28 mouse cellular contexts compared by ENCODE assay signal in the genomic region with DNA sequence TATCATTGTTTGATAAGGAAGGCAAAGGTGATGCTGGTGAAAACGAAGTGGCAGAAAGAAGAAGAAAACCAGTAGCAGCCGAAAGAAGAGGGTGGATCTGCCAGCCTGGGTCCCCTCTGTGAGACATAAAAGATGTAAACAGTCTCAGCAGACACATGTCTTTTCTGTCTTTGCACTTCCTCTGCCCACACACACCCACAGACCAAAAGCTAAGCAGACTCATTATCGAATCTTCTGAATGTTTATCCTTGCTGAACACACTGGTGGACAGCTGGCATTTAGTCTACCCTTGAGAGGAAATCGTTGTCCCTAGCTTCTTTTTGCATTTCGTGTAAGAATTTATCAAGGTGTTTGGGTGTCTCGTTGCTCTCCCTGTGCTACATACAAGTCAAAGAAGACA.
DNase-seq lines count a peak whose midpoint lies in the region; TF ChIP-seq lines count a peak whose summit lies in the region.
"Had no signal": no experiment of that assay in that cellular context is flagged by ENCODE, and none has a peak within 500 bp of the region (broad histone marks: within the 10 kb centered on the region; RNA-seq: fewer than 3 reads in every experiment).

No protein-coding gene starts in this region.

- intact Hi-C loops in left cerebral cortex, adult 2 months (cut with DNase I), result no loop called here
- intact Hi-C loops in left cerebral cortex, postnatal 4 days (cut with DNase I), result no loop called here
- intact Hi-C loops in left cerebral cortex, postnatal 36 days (cut with DNase I), result no loop called here
- intact Hi-C loops in gastrocnemius, postnatal 36 days (cut with DNase I), result no loop called here

- H3K27ac ChIP-seq in left cerebral cortex, adult 2 months, result no peak overlapping the region
- H3K27ac ChIP-seq: embryonic facial prominence, embryonic 13.5 days; forebrain, embryonic 10.5 days; forebrain, embryonic 15.5 days; heart, embryonic 13.5 days; hindbrain, embryonic 14.5 days; layer of hippocampus, adult 2 months; limb, embryonic 10.5 days; limb, embryonic 15.5 days; liver, embryonic 13.5 days; midbrain, embryonic 12.5 days; neural tube, embryonic 13.5 days had no signal

- H3K4me3 ChIP-seq in left cerebral cortex, adult 2 months, result no peak overlapping the region
- H3K4me3 ChIP-seq: embryonic facial prominence, embryonic 13.5 days; forebrain, embryonic 10.5 days; forebrain, embryonic 15.5 days; heart, embryonic 13.5 days; layer of hippocampus, adult 2 months; limb, embryonic 10.5 days; limb, embryonic 15.5 days; liver, embryonic 13.5 days; megakaryocyte, embryonic 14.5 days; midbrain, embryonic 12.5 days; neural tube, embryonic 13.5 days had no signal

- DNase-seq in heart, adult 11 months, result peak; percentile 64
- no peak for DNase-seq in heart, adult 18-20 months
- peak; percentile 28 to 31 for DNase-seq in left cerebral cortex, adult 2 months (ENCODE audit: extremely low spot score in 1 of 2, low spot score in 2 of 2)
- DNase-seq in left cerebral cortex, postnatal 4 days, result no peak
- peak; percentile 56 for DNase-seq in layer of hippocampus, adult 9-11 months
- peak; percentile 15 to 21 for DNase-seq in left cerebral cortex, postnatal 36 days (ENCODE audit: low spot score in 2 of 2)
- DNase-seq in gastrocnemius, postnatal 36 days, result no peak
- DNase-seq: adrenal gland, postnatal 25 days; cerebellum, adult 18-20 months; cerebellum, postnatal 10 days; gastrocnemius, postnatal 25 days; heart, postnatal 10 days; kidney, adult 9 months; kidney, postnatal 14 days; liver, embryonic 13.5 days; lung, adult 18-20 months; lung, postnatal 4 days had no signal

- TF ChIP-seq CTCF in left cerebral cortex, adult 2 months (IDR thresholded peaks at IDR 0.05), result no peak

Comparison
In these comparisons a context has a peak if more than half of its experiments do, and no peak if none do; other contexts are left out.
1. DNase-seq: peak in heart, adult 11 months (single experiment), left cerebral cortex, adult 2 months (2 of 2), layer of hippocampus, adult 9-11 months (single experiment) and left cerebral cortex, postnatal 36 days (2 of 2); none in heart, adult 18-20 months (0 of 2), left cerebral cortex, postnatal 4 days (single experiment) and gastrocnemius, postnatal 36 days (0 of 2).